Mouse (Mus musculus): ENCODE data around the gene Olig3.
"Not testable (repeated sequence)": the region's sequence is repeated elsewhere in the genome, so short reads cannot be mapped to it uniquely, and the experiment has no call there.

Gene Olig3

DNA sequence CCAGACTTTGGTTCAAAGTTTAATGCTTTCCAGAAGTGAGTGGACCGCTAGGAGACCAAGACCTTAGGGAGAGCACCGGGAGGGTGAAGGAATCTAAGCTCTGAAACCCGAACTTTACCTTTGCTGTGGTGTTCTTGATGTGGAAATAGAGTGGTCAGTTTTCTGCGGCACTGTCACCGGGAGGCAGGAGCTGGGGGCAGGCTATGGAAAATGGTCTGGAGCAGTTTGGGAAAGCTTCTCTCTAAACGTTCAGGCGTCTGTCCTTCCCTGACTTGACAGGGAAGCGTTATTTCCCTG is 5.9 kb downstream of the Olig3 start:
- DNase-seq: no peak

DNA sequence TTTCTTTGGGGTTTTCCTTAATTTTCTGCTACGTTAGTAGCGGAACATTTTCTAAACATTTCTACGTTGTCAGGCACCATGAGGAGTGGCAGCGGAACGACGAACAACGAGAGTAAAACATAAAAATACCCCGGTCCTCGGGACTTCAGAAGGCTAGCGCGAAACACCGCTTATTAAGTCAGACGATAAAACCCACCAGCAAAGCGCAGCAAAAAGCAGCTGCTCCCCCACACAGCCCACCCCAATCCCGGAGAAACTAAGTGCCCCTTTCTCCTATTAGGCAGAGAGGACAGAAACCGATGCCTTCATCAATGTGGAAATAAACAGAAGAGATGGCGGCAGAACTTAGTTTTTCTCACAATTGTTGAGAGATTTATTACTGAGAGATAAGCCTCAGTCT is 6.5 kb downstream of the Olig3 start:
- no peak for DNase-seq

DNA sequence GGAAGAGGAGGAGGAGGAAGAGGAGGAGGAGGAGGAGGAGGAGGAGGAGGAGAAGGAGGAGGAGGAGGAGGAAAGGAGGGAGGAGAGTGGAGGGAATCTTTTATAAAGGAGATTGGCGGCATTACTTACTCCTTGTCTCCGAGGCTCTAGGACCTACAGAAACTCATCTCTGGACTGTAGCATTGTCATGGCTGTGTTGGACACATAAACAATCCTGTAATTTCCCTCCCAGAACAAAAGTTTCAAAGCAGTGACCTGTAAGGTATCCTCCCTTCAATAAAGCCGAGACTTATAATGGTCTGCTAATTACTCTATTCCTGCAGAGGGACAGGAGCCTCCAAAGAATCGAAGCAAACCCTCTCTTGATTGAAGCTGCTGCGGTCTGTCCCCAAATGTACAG is 7.0 kb downstream of the Olig3 start:
- DNase-seq: no peak

DNA sequence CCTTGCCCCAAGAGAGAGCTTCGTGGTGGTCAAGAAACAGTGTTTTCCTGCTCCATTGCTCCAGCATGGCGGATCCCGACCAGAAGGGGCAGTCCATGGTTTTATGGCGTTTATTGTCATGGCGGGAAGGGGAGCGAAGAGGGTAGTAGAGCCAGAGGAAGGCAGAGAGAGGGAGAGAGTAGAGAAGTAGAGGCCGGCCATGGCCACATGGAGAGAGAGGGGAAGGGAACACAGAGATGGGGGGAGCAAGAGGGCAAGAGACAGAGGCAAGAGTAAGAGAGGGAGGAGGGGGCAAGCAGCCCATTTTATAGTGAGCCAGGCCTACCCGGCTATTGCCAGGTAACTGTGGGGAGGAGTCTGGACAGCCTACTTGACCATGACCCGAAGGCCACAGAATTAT is 12.8 kb downstream of the Olig3 start:
- no peak for DNase-seq

DNA sequence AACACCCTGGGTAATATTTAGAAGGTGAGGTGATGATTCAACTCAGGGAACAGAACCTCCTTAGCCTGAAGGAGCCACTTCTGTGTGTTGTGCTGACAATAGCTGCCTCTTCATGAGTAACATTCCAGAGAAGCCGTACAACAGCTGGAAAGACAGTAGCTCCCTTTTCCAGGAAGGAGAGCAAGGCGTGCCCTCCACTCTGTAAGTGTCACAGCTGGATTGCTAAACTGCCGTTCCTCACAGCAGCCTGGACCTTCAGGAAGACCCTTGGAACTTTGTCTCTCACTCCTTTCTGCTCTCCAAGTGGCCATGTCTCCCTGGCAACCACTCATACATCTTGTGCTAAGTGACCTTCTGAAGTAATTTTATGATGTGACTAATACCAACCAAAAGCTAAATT is 13.8 kb downstream of the Olig3 start:
- DNase-seq: no peak

DNA sequence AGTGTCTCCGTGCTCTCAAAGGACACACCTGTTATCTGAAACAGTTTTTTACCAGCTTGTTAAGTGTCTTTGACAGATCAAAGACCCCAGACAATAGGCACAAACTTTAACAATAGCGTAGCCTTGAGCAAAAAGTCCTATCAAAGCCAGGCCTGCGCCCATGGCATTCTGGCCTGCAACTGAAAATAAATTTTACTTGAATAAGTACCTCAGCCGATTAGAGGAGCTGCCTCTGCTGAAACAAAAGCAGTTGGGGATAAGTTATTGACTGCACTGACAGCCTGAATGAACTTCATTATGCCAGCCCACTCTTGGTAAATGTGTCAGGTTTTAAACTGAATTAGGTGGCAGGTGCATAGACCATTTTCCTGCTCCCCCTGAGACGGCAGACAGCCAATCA is 15.9 kb downstream of the Olig3 start:
- DNase-seq: no peak

DNA sequence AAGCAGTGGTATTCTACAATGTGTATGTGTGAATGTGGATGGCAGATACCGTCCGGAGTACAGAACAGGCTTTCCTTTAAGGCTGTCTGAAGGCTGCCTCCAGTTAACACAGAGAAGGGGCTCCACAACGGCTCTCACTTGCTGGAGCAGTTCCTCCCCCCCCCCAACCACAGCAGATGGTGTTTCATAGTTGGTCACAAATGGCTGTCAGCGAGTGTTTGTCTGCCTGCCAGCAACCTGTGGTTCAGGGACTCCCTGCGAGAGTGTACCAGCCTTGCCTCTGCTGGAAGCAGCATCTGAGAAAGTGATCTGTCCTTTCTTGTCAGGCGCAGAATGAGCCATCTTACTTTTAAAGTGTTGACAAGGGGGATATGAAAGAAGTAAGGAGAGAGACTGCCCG is 17.5 kb downstream of the Olig3 start:
- DNase-seq: no peak

DNA sequence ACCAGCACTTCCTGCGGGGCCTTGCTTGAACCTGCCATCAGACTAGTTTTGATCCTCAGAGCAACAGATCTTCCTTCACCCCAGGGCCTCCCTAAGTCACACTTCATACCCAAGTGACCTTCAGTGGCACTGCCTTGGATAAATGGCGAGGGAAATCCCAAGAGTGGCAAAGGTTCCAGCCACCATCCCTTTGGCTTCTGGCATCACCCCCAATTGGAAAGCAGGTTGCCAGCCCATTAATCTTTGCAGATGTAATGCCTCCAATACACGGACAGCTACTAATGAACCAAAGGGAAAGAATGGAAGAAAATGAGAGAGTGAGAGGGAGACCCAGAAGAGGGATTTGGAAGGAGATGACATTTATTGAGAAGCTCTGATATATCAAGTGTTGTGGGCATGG is 18.0 kb downstream of the Olig3 start:
- no peak for DNase-seq

DNA sequence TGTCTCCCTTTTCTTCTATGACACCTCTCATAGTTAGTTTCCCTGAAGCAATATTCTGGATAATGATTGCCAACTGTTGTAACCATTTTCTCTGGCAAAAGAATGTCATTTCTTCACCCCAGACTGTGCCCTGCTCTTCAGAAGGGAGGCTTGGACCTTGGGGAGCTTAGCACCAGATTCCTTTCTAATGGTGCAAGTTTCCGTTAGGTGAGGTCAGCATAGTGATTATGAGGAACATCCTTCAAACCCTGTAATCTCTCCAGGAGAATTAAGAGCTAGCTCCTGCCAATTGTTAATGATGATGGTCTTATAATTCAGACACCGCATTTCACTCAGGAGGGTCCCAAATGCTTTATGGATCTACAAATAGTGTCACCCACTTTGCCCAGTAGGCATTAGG is 19.5 kb downstream of the Olig3 start:
- no peak for DNase-seq

DNA sequence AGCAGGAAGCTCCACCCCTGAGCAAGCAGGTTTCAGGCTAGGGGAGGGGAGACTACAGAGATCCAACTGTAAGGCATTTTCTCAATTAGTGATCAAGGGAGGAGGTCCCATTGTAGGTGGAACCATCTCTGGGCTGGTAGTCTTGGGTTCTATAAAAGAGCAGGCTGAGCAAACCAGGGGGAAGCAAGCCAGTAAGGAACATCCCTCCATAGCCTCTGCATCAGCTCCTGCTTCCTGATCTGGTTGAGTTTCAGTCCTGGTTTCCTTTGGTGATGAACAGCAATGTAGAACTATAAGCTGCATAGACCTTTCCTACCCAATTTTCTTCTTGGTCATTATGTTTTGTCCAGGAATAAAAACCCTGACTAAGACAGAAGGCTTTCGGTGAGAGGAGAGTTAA is 24.6 kb downstream of the Olig3 start:
- DNase-seq: not testable (repeated sequence)

DNA sequence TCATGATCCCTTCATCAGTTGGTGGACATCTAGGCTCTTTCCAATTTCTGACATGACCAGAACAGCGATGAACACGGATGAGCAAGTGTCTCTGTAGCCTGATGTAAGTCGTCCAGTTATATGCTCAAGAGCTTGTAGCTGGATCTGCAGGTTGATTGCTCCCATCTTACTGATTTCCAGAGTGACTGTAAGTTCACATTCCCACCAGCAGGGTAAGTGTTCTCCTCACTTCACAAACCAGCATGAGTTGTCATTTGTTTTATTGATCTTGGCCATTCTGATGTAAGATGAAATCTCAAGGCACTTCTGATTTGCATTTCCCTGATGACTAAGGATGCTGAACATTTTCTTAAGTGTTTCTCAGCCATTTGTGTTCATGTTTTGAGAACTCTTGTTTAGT is 27.8 kb downstream of the Olig3 start:
- no peak for DNase-seq

DNA sequence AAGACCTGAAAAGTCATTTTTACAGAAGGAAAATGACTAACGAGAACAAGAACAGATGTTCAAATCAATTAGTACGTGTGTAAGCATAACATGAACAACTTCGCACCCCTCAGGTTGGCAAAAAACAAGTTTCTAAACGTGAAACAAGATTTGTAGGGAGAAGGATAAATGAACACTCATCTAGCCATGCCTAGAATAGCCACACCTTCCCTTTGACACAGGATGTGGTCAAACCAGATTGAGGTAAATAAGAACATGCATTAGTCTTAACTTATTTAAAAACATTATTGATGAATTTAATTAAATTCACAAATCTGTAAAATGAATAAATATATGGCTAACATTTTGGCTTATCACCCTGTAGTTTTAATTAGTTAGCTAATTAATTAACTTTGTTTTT is 35.5 kb downstream of the Olig3 start:
- no peak for DNase-seq

DNA sequence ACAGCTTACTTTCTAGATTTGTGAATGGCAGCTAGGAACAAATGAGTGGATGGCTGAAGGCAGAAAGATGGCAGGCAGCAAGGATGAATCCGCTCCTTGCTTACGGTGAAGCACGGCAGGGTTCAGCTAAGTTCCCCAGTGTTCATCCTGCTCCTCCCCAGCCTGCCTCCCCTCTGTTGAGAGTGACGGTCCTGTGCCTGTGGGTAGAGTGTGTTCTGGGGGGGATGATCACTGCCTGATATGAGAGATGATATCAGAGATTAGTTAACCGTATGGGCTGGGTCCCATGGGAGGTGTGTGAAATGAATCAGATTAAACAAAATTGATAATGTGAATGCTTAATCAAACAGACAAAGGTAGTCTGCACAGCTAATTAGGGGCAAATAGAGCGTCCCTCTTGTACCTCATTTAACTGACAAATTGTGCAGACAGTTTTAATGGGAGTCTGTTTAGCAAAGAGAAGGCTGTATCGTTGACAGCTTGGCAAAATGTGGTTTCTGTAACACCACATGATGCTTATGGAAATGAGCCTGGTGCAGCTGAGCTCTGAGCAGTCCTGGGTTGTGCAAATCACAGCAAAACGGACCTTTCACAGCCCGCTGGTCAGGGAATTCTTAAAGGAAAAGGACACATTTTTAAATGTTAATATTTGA is 40.3 kb downstream of the Olig3 start:
- no peak for DNase-seq

DNA sequence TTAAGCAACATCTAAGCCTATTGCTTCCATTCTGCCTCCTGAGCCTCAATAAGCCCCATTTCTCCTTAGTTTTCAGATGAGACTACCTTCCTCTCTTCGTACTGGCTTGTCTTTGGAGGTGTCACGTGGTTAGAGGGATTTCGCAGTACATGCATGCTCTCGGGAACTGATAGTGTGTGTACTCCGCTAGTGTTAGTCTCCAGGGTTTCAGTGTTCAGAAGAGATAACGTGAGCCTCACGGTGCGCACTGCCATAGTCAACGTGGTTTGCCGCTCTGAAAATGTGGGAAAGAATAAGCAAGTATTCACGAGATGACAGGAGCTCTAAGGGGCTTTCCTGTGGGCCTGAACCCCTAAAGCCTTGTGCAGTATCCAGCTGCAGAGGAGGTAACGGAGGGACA is 41.1 kb downstream of the Olig3 start:
- no peak for DNase-seq

DNA sequence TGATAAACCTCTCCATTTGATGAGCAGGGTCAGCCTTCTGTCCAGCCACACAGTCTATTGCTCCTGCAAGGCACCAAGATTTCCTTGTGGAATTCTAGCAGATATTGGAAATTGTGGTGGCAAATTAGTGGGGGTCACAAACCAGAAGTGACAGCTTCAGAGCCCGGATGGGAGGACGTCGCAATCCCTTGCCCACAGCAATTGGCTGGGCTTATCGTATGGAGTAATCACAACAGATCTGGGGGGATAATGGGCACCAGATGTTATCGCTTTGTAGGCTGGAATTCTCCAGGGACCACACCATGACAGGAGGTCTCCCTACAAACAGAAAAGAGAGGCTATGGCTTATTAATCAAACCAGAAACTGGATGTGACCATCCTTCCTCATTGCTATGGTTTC is 44.8 kb downstream of the Olig3 start:
- no peak for DNase-seq

DNA sequence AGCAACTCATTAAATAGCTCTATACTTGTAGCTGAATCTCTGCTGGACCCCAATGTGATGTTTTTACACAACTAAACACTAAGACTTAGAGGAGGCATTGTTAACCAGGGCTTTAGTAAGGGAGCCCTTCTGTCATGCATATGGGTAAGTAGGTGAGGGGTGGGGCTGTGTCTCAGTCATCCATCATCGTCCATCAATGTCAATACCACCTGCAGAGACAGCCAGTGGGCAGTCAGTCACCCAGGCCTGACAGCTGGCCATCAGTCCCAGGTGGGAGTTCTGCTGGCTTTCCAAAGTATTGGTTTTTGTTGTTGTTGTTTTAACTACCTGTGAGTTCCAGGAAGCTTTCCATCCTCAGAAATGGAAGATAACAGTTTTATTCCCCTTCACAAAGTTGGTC is 48.1 kb downstream of the Olig3 start:
- no peak for DNase-seq

DNA sequence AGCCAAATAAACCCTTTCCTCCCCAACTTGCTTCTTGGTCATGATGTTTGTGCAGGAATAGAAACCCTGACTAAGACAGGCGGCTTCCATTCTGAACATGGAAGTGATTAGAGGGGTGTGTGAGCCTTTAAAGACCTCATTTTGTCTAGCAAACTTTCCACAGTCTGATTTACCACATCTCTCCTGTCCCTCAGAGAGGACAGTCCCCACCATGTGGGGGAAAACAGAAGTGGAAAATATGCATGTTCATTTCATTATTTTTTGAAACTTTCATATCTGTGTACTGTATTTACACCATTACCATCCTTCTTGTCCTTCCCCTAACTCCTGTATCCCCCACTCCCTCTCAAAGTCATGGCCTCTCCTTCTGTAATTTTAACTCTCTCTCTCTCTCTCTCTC is 49.6 kb downstream of the Olig3 start:
- no peak for DNase-seq

DNA sequence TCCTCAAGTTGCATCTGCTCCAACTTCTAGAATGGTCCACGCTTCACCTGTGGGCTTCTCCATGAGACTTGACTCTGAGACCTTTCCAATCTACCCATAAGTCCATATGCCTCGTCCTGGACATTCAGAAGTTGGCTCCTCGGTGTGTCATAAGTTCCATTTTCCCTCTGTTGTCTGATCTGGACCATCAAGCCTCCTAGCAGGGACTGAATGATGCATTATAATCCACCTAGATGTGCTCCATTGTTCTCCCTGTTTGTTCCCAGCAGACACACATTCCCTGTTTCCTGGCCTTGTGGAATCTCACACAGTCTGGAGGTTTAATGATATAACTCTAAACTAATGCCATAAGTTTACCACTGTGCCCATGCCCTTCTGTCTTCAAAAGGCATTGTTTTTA is 50.8 kb downstream of the Olig3 start:
- DNase-seq: no peak

All from right cerebral cortex, postnatal 14 days (tissue).